Mouse (Mus musculus): ENCODE data around the gene Ripk3. TPM values are rescaled to one million over a fixed set of nuclear protein-coding genes. Genes with fewer than 3 reads are reported as not detected.

Ripk3 gene
- polyA plus RNA-seq (2015; fragmentation: Nextera tagmentation; extraction: Ambion mirVana) = 31.0 and 37.1 TPM in 2 replicates

DNA sequence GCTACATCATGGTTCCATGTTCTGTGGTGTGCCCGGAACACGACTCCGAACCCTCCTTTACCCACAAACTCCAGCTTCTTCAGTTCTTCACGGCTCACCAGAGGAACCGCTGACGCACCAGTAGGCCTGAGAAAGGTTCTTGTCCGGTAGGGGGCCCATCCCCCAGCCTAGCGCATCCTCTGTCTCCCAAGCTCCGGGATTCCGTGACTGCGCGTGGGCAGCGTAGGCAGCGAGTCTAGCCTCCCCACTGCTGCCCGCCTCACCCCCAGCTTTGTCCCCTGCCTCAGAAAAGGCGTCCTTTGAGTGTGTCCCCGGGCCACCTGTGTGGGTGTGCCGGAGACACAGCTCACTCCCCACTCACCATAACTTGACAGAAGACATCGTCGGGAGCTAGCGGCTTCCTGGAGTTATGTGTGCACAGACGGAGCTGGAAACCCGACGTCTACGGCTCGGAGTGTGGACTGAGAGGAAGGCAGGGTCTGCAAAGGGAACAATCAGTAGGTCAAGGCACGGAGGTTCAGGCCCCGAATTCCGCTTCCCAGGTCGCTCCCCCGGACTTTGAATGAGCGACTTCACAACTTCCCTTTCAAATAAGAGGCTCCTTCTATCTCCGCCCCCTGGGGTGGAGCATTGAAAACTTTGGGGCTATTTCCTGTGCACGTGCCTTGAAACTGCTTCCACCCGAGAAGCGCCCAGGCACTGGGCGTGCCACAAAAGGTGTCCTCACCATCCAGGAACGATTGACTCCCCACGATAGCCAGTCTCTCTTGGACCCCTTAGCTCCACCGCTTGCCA, at the start of gene Ripk3:
TSS of gene Ripk3 (minus strand) at position 610 of the 795 bp plus-strand sequence.
- Histone ChIP-seq H3K4me3 (peak within 1 kb of the TSS; percentile 50), H3K9me3 (no peaks in the 10 kb centered on the region), H3K36me3 (no peaks in the 10 kb centered on the region), H3K27ac (no peak within 1 kb of the TSS), H3K4me1 (peaks cover 17% of the 10 kb centered on the region), H3K4me2 (replicated peaks) (peak within 1 kb of the TSS; percentile 81), H3K27me3 (peaks cover 67% of the 10 kb centered on the region), H3K9ac (peak within 1 kb of the TSS; percentile 65)
- WGBS = 5% methylated on average over 40 of the region's 40 CpGs
- ATAC-seq (ENCODE audit: low FRiP score, low read depth) = peak; percentile 38; the same call in 1 of the 2 replicates

DNA sequence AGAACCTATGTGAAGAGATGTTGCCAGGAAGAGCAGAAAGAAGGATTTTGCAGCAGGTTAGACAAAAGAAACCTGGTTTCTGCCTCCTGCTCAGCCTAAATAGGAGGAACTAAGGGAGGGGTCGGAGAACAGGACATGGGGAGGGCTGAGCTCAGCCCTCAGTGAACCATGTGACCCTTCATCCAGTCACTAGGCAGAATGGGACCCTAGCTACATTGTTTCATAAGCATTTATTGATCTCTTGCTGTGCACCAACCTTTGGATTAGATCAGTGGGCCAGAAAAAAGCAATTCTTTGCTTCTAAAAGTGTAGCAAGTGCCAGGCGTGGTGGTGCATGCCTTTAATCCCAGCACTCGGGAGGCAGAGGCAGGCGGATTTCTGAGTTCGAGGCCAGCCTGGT, 49.6 kb upstream of the Ripk3 start:
- H3K9me3 ChIP-seq = no peaks in the 10 kb centered on the region
- no peak overlapping the region for H3K4me2 ChIP-seq (replicated peaks)
- H3K36me3 ChIP-seq = peaks cover 13% of the 10 kb centered on the region
- no peak overlapping the region for H3K4me3 ChIP-seq
- no peak overlapping the region for H3K9ac ChIP-seq
- H3K27me3 ChIP-seq = no peaks in the 10 kb centered on the region
- no peak overlapping the region for H3K27ac ChIP-seq
- no peak for ATAC-seq (ENCODE audit: low FRiP score, low read depth)
- peaks cover 30% of the 10 kb centered on the region for H3K4me1 ChIP-seq
- 85% methylated on average over 5 of the region's 5 CpGs for WGBS

DNA sequence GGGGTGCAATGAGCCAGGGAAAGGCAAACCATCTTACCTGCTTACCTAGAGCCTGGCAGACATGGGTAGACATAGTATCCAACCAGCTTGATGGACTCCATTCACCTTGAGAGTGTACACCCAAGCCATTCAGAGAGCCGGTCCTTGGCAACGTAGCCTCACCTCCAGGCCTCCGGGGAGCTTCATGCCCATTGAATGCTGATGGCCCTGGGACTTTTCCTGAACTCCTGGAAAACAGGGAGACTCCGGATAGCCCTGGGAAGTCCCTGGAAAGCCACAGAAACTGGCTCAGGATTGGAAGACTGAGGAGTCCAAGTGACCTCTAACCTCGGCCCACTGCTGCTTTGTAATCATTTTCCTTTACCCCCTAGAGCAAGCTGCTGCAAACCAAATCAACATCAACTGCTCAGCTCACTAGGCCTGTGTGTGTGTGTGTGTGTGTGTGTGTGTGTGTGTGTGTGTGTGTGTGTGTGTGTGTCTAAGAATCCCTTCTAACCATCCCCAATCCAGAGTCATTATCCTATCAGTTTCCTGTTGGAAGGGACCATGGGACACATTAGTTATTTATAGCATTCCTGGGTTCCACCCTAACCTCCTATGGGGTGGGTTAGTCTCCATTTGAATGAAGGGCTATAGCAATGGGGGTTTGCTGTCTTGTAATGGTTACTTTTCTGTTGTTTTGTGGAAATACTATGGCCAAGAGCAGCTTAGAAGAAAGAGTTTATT, 46.3 kb upstream of the Ripk3 start:
- peaks cover 45% of the 10 kb centered on the region for H3K36me3 ChIP-seq
- no peak overlapping the region for H3K9ac ChIP-seq
- no peak overlapping the region for H3K4me2 ChIP-seq (replicated peaks)
- ATAC-seq (ENCODE audit: low FRiP score, low read depth) = peak; percentile 25; the same call in 1 of the 2 replicates
- peak overlapping the region; percentile 44; the same call in 1 of the 2 replicates for H3K27ac ChIP-seq
- H3K4me3 ChIP-seq = no peak overlapping the region
- H3K9me3 ChIP-seq = no peaks in the 10 kb centered on the region
- H3K4me1 ChIP-seq = peaks cover 42% of the 10 kb centered on the region
- H3K27me3 ChIP-seq = no peaks in the 10 kb centered on the region
- whole genome bisulfite sequencing = 67% methylated on average over 5 of the region's 5 CpGs

DNA sequence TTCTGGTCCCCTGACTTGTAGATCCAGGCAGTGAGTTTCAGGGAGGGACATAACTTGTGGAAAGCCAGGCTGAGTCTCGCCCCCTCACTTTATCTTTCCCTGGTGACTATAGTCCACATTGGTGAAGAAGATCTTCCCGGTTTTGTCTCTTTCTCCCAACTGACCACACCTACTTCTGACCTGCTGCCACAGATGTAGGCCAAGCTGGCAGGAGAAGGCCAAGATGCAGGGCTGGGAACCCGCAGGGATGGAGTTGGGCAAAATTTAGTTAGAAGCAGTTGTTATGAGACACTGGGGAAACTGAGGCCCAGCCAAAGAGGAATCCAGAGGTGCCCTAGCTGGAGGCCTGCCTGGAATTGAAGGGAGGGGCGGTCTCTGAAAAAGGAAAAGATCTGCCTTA, 44.5 kb upstream of the Ripk3 start:
- 91% methylated on average over 4 of the region's 4 CpGs for WGBS
- H3K9me3 ChIP-seq = no peaks in the 10 kb centered on the region
- H3K4me2 ChIP-seq (replicated peaks) = no peak overlapping the region
- peaks cover 63% of the 10 kb centered on the region for H3K36me3 ChIP-seq
- H3K27ac ChIP-seq = no peak overlapping the region
- no peaks in the 10 kb centered on the region for H3K27me3 ChIP-seq
- ATAC-seq (ENCODE audit: low FRiP score, low read depth) = no peak
- H3K9ac ChIP-seq = no peak overlapping the region
- H3K4me3 ChIP-seq = no peak overlapping the region
- peaks cover 59% of the 10 kb centered on the region for H3K4me1 ChIP-seq

DNA sequence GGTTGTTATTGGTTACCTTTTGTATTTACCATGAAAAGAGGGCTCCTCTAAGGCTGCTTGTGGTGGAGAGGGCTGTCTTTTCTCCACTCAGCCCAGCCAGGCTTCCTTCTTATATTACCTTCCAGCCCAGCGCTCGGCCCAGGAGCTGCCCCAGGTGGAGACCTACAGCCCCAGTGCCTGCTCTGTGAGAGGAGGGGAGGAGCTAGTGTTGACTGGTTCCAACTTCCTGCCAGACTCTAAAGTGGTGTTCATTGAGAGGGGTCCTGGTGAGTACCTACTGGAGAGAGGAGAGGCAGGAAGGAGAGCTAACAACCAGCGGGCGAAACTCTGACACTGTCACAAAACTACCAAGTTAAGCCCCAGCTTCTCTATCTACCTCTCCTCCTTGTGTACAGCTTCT, 41.7 kb upstream of the Ripk3 start:
- Histone ChIP-seq H3K36me3 (peaks cover 80% of the 10 kb centered on the region), H3K27ac (no peak overlapping the region), H3K4me2 (replicated peaks) (no peak overlapping the region), H3K9me3 (no peaks in the 10 kb centered on the region), H3K9ac (no peak overlapping the region), H3K4me1 (peaks cover 71% of the 10 kb centered on the region), H3K27me3 (no peaks in the 10 kb centered on the region), H3K4me3 (no peak overlapping the region)
- WGBS = 79% methylated on average over 4 of the region's 4 CpGs
- ATAC-seq (ENCODE audit: low FRiP score, low read depth) = no peak

DNA sequence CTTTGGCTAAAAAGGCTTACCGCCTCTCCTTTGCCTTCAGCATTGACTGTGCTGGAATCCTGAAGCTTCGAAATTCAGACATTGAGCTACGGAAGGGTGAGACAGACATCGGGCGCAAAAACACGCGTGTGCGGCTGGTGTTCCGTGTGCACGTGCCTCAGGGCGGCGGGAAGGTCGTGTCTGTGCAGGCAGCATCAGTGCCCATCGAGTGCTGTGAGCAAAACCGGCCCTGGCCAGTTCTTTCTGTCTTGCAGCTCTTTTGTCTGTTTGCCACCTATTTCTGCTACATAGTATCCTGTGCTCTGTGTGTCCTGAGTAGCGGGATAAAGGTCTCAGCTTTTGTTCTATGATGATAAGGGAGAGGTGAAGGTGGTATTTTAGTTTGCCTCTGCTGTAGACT, 41.2 kb upstream of the Ripk3 start:
- no peak for ATAC-seq (ENCODE audit: low FRiP score, low read depth)
- Histone ChIP-seq H3K4me2 (replicated peaks) (no peak overlapping the region), H3K4me1 (peaks cover 66% of the 10 kb centered on the region), H3K4me3 (no peak overlapping the region), H3K27ac (no peak overlapping the region), H3K27me3 (no peaks in the 10 kb centered on the region), H3K9ac (no peak overlapping the region), H3K36me3 (peaks cover 80% of the 10 kb centered on the region), H3K9me3 (no peaks in the 10 kb centered on the region)
- WGBS = 88% methylated on average over 16 of the region's 16 CpGs

DNA sequence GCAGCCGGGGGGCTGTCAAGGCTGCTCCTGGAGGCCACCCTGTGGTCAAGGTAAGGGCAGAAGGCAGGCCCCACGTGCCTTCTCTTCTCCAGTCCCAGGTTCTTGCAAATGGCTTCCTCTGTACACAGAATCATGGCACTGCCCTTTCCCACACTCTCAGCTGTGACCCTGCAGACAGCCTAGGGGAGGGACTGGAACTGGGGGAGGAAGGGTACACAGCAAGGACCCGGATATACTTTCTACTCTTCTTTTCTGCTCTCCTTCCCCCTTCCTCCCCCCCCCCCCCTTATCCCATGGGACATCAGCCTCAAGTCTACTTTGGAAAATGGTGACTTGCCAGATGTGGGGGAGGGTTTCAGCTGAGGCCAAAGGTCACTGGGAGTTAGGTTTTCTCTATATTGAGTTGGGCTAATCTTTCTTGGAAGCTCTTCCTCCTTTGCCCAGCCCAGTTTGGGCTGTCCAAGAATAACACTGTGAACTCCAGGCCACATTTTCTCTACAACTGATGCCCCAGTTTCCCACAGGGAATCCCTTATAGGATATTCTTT, 40.1 kb upstream of the Ripk3 start:
- whole genome bisulfite sequencing = 50% methylated on average over 3 of the region's 3 CpGs
- H3K9ac ChIP-seq = peak overlapping the region; percentile 10; the same call in 1 of the 2 replicates

DNA sequence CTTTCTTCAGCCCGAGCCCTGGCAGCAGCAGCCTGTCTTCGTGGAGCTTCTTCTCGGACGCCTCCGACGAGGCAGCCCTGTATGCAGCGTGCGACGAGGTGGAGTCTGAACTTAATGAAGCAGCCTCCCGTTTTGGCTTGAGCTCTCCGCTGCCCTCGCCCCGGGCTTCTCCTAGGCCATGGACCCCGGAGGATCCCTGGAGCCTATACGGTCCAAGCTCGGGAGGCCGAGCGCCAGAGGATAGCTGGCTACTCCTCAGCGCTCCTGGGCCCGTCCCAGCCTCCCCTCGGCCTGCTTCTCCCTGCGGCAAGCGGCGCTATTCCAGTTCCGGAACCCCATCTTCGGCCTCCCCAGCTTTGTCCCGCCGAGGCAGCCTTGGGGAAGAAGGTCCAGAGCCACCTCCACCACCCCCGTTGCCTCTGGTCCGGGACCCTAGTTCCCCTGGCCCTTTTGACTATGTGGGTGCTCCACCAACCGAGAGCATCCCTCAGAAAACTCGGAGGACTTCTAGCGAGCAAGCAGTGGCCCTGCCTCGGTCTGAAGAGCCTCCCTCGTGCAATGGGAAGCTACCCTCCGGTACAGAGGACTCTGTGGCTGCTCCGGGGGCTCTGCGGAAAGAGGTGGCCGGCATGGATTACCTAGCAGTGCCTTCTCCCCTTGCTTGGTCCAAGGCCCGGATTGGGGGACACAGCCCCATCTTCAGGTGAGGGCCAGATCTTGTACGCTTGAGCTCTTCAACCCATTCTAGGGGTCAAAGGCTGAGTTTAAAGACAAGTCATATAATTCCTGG, 38.1 kb upstream of the Ripk3 start:
- H3K9ac ChIP-seq = peak overlapping the region; percentile 96
- H3K4me3 ChIP-seq = peak overlapping the region; percentile 88
- H3K9me3 ChIP-seq = no peaks in the 10 kb centered on the region
- 9% methylated on average over 41 of the region's 41 CpGs for WGBS
- ATAC-seq (ENCODE audit: low FRiP score, low read depth) = no peak
- peaks cover 53% of the 10 kb centered on the region for H3K36me3 ChIP-seq
- peaks cover 55% of the 10 kb centered on the region for H3K4me1 ChIP-seq
- peak overlapping the region; percentile 99 for H3K4me2 ChIP-seq (replicated peaks)
- peak overlapping the region; percentile 100 for H3K27ac ChIP-seq
- no peaks in the 10 kb centered on the region for H3K27me3 ChIP-seq

More for the DNA sequence above, 40.1 kb upstream of the Ripk3 start:
- no peaks in the 10 kb centered on the region for H3K9me3 ChIP-seq
- ATAC-seq (ENCODE audit: low FRiP score, low read depth) = no peak
- H3K4me2 ChIP-seq (replicated peaks) = peak overlapping the region; percentile 99
- peaks cover 60% of the 10 kb centered on the region for H3K4me1 ChIP-seq
- no peaks in the 10 kb centered on the region for H3K27me3 ChIP-seq
- peak overlapping the region; percentile 5; the same call in 1 of the 2 replicates for H3K4me3 ChIP-seq
- H3K27ac ChIP-seq = no peak overlapping the region; the same call in 1 of the 2 replicates
- H3K36me3 ChIP-seq = peaks cover 72% of the 10 kb centered on the region

DNA sequence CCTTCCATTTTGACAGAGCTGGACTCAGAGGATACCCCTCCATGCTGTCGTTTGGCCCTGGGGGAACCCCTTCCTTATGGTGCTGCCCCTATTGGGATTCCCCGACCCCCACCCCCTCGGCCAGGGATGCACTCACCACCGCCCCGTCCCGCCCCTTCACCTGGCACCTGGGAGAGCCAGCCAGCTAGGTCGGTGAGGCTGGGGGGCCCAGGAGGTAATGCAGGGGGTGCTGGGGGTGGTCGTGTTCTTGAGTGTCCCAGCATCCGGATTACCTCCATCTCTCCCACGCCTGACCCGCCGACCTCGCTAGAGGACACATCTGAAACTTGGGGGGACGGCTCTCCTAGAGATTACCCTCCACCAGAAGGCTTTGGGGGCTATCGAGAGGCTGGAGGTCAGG, 37.5 kb upstream of the Ripk3 start:
- Histone ChIP-seq H3K4me1 (peaks cover 55% of the 10 kb centered on the region), H3K9ac (peak overlapping the region; percentile 96), H3K36me3 (peaks cover 47% of the 10 kb centered on the region), H3K27me3 (no peaks in the 10 kb centered on the region), H3K4me2 (replicated peaks) (peak overlapping the region; percentile 99), H3K9me3 (no peaks in the 10 kb centered on the region), H3K27ac (peak overlapping the region; percentile 100), H3K4me3 (peak overlapping the region; percentile 88)
- 3% methylated on average over 15 of the region's 15 CpGs for WGBS
- no peak for ATAC-seq (ENCODE audit: low FRiP score, low read depth)

DNA sequence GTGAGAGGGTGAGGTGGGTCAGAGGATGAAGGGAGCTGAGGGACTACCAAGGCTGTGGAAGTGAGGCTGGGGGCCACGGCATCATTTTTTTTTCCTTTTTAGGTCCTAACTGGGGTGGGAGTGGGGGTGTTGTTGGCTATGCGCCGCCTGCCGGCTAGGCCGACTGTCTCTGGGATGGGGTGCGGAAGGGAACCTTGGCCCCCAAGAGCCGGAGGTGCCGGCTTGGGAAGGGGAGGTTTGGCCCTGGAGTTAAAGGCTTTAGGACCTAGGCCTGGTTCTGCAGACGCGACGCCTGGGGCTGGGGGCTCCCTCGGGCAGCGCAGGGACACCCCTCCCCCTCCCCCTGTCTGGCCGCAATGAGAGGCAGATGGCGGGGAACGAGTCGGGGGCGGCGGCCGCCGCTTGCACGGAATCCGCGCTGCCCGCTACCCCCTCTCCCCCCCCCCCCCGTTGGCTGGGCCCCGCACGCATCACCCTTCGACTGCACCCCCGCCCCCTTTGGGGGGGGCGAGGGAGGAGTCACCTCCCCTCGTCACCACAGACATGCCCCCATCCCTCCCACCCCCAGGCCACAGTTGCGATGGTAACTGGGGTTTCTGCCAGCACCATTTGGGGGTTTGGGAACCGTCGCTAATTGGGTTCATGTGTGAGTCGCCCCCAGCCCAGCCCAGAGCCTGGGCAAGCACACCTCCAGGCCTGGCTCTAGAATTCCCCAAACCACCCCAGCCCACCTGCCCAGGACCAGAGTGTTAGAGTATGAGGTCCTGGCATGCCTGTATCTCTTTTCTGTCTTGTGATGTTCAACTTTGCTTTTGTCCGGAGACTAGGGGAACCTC, 36.8 kb upstream of the Ripk3 start:
- H3K4me1 ChIP-seq = peaks cover 55% of the 10 kb centered on the region
- peak overlapping the region; percentile 96 for H3K9ac ChIP-seq
- WGBS = under 1% methylated on average over 19 of the region's 37 CpGs
- H3K9me3 ChIP-seq = no peaks in the 10 kb centered on the region
- peak overlapping the region; percentile 88 for H3K4me3 ChIP-seq
- H3K27me3 ChIP-seq = no peaks in the 10 kb centered on the region
- peak overlapping the region; percentile 99 for H3K4me2 ChIP-seq (replicated peaks)
- 0 out of 2 replicates have a peak, but pooled peaks have one; percentile 1 for ATAC-seq (ENCODE audit: low FRiP score, low read depth)
- H3K36me3 ChIP-seq = peaks cover 40% of the 10 kb centered on the region
- H3K27ac ChIP-seq = peak overlapping the region; percentile 100

Measured in limb, embryonic 13.5 days (tissue).